Mouse (Mus musculus): Measurements from ENCODE around the gene Padi4.

DNA sequence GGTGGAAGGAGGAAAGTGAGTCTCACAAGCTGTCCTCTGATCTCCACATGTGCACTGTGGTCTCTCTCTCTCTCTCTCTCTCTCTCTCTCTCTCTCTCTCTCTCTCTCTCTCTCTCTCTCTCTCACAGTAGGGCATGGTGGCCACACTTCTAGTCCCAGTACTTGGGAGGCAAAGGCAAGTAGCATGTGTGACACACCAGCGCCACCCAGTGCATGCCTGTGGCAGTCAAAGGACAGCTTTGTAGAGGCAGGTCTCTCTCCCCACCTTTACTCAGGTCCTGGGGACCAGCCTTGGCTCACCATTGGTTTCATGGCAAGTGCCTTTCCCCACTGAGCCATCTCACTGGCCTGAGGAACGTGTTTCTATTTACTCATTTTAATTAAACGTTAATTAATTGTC, 29.4 kb downstream of the Padi4 start:
- TF ChIP-seq TCF3 (IDR thresholded peaks at IDR 0.05; ENCODE audit: insufficient read length, low read depth) (no peak), MAX (IDR thresholded peaks at IDR 0.05; ENCODE audit: low read depth) (no peak), MYOG (IDR thresholded peaks at IDR 0.05; ENCODE audit: control insufficient read depth in 1 of 3, insufficient read depth in 1 of 3, insufficient read length in 2 of 3, low read depth in 2 of 3) (no peak), USF1 (IDR thresholded peaks at IDR 0.05; ENCODE audit: low read depth) (no peak), POLR2A (IDR thresholded peaks at IDR 0.05; ENCODE audit: insufficient read length, low read depth) (no peak), TCF12 (IDR thresholded peaks at IDR 0.05; ENCODE audit: insufficient read depth, poor library complexity, severe bottlenecking) (no peak), E2F4 (IDR thresholded peaks at IDR 0.05; ENCODE audit: insufficient read depth) (no peak), POLR2AphosphoS2 (IDR thresholded peaks at IDR 0.05; ENCODE audit: insufficient read length, low read depth) (no peak), MYOD1 (IDR thresholded peaks at IDR 0.05; ENCODE audit: control insufficient read depth in 1 of 3, insufficient read length in 2 of 3, low read depth in 2 of 3) (no peak), CEBPB (IDR thresholded peaks at IDR 0.05; ENCODE audit: insufficient read depth, poor library complexity, severe bottlenecking) (no peak), REST (IDR thresholded peaks at IDR 0.05; ENCODE audit: insufficient read depth, insufficient read length) (no peak), SRF (IDR thresholded peaks at IDR 0.05; ENCODE audit: control insufficient read depth, insufficient read length, low read depth) (no peak)

Measured in myocyte (in vitro differentiated cells).